Mouse (Mus musculus): ENCODE measurements at regions not wholly inside any gene's neighbourhood (a gene's known extent, or its start where the extent isn't known, plus 50 kb on each side); places are given as distances from the start of the nearest gene placed in this dataset.
A peak's percentile ranks its signal among the peaks of the same experiment; 100 is the strongest.
"Not testable (repeated sequence)": the region's sequence is repeated elsewhere in the genome, so short reads cannot be mapped to it uniquely, and the experiment has no call there.

DNA sequence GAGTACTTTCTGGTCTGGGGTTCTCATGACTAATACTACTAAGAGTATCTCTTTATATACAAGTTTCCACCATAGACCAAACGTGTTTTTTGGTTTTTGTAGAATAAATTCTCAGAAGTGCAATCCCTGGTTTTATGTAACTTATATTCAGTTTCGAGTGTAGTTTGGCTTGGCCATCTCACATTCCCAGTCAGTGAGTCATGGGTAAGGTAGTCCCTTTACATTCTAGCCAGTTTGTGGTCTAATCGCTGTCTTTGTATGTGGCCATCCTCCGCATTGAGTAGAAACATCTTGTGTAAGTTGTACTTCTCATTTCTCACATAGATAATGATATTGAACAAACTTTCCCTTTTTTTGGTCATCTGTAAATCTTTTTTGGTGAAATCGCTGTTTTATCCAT, 88.3 kb downstream of the Anxa5 start:
- DNase-seq (ENCODE audit: low spot score), result no peak

DNA sequence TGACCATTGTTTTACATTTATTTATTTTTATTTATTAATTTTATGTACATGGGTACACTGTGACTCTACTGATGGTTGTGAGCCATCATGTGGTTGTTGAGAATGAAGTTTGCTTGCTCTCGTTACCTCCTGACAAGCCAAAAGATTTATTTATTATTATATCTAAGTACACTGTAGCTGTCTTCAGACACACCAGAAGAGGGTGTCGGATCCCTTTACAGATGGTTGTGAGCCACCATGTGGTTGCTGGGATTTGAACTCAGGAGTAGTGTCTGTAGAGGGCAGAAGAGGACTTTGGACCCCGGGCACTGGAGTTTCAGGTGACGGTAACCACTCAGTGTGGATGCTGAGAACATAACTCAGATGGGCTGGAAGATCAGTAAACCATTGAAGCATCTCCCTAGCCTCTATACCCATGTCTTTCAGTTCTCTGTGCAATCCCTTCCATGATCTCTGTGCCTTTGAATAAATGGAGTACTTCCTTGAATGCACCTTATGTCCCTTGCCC, 92.2 kb downstream of the Anxa5 start:
- DNase-seq (ENCODE audit: low spot score), result no peak

DNA sequence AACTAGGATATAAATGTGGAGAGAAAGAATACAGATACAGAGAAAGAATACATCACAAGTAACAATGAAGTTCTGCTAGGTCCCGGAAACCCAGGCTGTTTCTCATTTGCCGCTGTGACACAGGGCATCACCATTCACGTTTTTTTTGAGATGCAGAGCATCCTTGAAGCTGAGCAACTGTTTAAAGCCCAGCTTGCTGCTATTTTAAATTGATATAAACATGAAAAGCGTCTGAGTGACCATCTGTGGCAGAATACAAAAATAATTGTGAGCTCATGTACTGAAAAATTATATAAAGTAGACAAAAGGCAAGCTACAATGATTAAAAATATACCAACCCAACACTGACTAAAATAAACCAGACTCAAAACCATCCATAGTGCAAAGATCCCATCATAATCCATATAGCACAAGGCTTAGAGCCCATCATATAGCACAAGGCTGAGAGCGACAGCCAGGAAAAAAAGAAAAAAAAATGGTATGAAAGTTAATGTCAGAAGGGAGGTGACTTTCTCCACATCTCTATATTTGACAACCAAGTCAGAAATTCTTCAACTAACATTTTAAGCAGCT, 94.0 kb downstream of the Anxa5 start:
- DNase-seq (ENCODE audit: low spot score), result no peak

DNA sequence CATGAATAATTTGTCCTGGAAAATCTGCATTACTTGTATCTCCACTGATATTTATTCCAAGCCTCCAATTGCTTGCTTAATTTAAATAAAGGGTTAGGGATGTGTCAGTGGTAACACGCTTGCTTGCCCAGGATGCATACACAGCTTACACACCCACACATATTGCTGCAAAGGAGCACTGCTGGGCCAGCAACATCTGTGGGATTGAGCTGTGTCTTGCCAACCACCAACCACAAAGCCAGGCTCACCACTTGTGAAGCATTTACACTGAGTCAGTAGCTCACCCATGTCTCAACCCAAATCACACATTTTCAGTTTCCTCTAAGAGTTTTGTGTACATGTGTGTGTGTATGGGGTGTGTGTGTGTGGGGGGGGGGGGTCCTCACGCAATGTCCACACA, 100.0 kb downstream of the Anxa5 start:
- no peak for DNase-seq (ENCODE audit: low spot score)

DNA sequence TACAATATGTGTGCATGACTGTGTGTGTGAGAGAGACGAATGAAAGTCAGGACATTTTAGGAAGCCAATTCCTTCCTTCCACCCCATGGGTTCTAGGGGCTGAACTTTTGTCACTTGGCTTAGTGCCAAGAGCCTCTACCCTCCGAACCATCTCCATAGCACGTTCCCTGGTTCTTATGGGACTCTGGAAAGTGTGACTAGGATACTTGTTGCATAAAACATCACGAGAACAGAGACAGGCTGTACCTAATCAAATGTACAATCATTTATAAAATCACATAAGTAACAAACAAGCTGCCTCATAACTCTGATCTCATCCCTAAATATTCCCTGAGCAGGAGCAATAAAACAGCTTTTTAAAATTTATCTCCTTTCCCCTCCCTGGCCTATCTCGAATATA, 100.8 kb downstream of the Anxa5 start:
- no peak for DNase-seq (ENCODE audit: low spot score)

DNA sequence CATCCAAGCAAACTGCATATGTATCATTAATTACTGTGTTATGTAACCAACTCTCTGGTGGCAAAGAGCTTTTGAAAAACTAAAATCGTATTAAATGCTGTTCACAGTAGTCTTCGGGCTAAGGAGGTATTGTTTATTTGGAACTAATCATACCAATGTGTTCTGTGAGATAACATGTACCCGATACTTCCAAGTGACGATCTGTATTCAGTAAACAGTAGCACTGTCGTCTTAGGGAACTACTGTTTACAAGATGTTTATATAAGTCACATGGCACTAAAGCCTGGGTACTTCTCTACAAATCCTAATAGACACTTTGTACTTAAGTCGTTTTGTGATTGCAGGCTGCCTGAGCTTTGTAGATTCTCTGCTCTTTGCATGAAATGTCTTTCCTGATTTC, 114.8 kb downstream of the Anxa5 start:
- no peak for DNase-seq (ENCODE audit: low spot score)

DNA sequence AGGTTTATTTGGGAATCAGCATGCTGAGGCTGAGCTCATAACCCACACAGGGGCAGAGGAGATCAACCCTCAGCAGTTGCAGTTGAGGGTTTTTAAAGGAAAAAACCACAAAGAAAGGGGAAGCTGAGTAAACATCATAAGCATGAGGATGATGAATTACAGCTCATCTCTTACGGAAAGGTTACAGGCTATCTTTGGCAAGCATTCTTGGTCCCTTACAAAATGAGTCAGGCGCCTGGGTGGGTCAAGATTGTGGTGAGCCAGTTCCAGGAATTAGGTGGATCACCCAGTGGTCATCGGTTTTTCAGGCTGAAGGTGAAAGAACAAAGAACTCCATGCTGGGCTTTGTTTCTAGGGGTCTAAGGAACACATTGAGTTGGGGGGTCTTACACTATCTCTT, 121.5 kb downstream of the Anxa5 start:
- not testable (repeated sequence) for DNase-seq (ENCODE audit: low spot score)

DNA sequence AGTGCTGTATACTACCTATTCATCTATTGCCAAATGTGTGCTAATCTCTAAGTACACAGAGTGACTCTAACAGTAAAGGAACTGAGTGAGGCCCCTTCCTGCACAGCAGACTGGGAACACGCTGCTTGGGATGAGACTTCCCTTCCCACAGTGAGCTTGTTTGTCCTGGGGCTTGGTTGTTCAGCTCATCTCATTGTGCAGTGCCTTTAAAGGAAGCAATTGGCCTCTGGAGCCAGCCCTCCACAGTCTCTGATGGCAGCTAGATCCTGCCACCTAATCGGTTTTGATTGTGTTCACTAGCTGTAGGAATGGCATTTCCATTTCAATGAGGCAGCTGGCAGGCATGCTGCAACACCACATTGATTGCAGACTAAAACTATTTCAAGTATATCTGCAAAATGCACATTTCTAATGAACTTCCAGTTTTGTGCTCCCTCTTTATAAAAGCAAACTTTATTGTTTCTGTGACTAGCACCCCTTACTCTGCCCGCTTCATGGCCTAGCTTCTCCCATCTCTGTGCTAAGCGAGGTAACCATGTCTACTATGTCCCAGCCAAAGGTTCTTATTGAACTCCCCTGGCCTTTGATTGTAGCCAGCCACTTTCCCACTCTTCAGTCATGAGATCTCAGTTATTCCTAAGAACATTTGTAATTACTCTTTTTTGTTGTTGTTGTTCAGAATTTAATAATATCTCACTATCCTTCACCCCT, 123.5 kb downstream of the Anxa5 start:
- peak; percentile 25 for DNase-seq (ENCODE audit: low spot score)

DNA sequence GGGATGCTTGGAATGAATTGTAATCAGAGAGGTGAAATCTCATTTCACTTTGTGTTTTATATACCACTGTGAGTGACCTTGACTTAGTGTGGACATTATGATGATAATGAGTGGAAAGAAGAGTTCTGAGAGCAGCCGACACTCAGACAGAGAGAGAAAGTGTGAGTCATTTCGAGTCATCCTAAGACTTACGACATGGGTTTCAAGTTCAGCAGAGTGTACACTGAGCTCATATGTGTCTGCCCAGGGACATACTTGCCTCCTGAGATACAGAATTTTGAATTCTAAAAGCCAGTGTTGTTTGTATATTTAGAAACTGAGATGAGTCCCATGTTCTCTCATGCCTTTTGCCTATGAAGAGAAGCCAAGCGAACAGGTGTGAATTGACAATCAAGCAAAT, 126.6 kb downstream of the Anxa5 start:
- DNase-seq (ENCODE audit: low spot score), result no peak

DNA sequence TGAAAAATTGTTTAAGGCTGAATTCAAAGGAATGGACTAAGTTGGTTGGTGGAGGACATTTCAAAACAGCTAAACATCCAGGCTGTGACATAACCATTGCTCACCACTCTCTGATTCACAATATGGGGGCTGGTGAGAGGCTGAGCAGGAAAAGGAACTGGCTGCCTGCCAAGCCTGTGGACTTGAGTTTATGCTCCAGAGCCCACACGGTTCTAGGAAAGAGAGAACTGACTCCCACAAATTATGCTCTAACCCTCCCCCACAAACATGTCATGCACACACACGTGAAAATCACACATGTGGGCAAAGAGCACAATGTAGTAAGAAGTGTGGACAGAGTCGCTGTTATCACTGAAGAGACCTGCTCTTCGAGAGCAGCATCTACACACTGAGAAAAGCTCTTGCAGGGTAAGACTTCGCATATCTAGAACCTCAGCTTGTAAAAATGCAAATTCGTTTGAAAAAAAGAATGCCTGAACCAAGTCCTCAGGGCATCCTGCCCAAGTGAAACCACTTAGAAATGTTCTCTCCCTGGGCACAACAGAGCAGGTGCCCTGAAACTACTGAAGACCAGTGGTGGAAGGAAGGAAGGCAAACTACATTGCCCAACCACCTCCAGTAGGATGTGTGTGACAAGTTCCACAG, 118.9 kb upstream of the Qrfpr start:
- DNase-seq (ENCODE audit: low spot score), result no peak

DNA sequence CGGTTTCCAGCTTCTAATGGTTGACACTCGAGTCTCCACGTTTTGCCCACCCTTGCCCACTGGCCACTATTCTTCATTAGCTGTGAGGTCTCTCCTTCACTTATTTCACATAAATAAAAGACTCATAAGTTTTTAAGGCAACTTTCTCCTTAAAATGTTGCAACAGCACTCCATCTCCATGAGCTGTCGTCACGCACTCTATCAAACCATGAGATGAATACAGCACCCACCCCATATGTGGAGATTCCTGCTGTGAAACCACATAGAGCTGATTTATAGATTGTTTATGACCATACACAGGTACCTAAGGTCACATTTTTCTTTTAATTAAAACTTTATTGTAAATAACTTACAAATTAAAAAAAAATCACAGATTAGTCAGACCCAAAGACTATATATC, 117.5 kb upstream of the Qrfpr start:
- no peak for DNase-seq (ENCODE audit: low spot score)

DNA sequence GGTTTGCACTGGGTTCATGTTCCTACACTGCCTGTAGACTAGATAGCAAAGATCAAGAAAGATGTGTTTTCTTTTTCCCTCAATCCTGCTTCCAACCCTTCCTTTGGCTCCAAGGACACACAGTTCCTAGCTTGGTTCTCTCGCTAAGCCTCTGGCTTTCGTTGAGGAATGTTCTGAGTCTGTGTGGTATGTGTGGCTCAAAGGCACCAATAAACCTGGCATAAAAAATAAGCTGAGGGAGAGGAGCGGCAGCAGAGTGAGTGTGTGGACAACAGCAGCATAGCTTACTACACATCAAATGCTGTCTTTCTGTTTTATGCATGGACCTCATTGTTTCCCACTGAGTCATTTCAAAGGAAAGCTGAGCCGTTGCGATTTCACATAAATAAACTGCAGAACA, 112.2 kb upstream of the Qrfpr start:
- DNase-seq (ENCODE audit: low spot score), result no peak

DNA sequence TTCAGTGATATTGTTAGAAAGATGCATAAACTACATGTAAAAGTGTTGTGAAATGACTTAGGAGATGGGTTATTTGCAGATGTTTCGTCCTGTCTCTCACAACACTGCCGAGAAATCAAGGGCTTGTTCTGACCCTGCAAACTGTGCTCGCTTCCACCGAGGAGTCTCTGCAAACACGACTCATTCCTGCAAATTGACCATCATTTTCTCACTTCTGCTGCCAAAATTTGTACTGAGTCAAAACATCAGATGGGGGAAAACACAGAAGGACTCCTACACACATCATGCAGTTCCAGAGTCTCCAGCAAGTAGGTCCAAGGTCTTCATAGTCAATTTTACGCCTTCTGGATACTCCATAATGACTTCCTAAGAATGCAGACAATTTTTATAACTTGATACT, 109.9 kb upstream of the Qrfpr start:
- no peak for DNase-seq (ENCODE audit: low spot score)

DNA sequence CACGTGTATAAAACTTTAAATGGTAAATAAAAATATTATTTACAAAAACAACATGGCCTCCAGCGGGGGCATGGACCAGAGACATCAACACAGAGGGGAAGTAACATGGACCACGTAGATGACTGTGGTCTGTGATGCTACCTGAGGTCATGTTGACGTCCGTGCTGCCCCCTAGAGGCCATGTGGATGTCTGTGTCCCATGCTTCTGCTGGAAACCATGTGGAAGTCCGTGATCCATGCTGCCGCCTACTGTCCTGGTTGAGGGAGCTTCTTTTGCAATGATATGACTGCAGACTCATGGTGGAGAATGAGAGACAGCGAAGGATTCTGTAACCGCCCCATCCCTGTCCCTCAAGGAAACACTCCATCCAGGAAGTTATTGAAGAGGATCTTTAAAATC, 108.5 kb upstream of the Qrfpr start:
- peak; percentile 86 for DNase-seq (ENCODE audit: low spot score)

DNA sequence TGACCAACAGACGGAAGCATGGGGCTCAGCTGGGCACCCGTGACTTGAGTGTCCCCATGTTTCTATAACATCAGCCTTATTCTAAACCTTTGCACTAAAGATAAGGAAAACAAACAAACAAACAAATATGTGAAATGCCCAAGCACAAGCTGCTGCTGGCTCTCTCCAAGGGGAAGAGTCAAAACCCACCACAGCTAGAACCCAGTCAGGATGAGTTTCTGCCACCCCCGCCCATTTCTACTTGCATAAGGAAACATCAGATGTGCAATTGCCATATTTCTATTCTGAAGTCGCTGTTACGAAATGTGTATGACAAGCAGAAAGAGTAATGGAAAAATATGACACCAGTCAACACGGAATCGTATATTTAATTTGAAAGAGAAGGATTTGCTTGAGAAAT, 107.5 kb upstream of the Qrfpr start:
- DNase-seq (ENCODE audit: low spot score), result no peak

DNA sequence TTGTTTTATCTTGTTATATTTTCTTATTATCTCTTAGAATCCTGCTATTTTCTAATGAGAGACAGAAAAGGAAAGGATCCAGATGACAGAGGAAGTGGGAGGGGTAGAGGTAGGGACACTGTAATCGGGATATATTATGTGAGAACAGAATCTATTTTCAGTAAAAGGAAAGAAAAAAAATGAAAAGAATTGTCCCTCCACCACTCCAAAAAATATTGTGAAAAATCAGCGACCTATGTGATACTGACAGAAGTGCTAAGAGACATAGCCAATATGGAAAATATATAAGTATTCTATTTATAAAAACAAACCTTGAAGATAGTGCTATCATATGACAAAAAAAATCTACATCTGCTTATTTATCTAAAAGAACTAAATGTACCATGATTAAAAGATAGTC, 106.8 kb upstream of the Qrfpr start:
- no peak for DNase-seq (ENCODE audit: low spot score)

DNA sequence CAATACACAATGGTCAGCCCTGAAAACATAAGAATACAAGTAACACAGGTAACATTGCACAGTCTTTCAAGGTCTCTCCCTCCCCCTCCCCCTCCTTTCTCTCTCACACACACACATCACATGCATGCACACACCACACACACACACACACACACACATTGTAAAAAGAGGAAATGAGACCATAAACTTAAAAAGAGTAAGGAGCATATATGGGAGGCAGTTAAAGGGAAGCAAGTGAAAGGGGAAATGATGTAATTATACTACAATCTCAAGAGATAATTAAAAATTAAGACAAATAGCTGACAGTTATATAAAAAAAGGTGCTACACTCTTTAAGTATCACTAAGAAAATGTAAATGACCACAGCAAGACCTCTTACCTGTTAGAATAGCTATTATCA, 96.5 kb upstream of the Qrfpr start:
- no peak for DNase-seq (ENCODE audit: low spot score)

DNA sequence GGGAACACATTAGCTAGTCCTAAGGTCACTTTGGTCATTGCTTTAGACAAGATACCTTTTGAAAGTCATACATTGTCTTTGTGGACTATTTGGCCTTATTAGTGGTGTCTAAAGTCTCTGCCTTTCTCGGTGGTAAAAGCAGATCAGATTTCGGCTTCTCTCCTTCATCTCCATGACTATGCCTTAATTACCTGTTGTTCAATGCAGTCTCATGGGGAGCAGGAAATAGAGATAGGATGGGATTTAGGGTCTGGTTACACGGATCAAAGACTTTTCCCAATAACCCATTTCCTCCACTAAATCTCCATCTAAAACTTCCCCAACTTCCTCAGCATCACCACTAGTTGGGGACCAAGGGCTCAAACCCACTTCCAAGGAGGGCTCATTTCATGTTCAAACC, 89.2 kb upstream of the Qrfpr start:
- DNase-seq (ENCODE audit: low spot score), result peak; percentile 16

DNA sequence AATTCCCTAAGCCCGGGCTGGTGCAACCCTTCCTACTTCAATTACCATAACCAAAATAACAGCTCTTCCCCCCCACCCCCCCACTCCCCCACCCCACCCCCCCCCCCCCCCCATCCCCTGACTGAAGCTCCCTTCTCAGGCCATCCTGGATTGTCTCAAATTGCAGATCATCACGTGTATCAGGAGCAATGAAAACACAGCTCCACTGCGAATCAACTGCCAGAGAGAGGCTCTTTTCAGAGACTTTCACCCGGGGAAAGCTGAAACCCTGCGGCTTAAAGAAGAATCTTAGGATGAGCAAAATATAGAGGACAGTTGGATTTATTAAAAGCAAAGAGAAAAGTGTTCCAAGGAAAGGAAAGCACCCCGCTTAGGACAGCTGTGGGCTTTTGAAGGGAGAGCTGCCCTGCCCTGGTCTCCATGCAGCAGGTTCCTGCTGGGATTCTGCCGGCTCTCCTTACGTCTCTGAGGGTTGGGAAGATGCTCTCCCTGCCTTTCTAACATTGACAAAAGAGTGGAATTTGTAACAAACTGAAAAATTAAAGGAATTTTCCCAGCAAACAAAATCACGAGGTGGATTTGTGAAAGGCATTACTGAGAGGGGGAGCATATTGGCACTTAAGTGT, 88.6 kb upstream of the Qrfpr start:
- peak; percentile 53 for DNase-seq (ENCODE audit: low spot score)

DNA sequence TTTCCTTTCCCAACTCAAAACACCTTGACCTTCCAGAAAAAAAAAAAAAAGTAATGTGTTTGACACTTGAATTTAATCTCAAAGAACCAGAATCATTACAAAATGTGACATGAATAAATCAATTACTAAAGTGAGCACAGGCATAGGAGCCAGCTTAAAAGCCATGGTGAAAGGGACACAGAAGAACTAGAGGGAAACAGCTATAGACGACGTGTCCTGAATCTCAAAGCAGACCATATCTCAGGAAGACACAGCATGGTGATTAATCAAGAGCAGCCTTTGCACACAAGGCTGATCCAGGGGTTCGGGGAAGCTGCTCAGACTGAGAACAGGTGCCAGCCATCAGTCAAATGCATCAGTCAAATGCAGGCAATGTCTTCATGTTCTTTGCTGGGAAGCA, 74.7 kb upstream of the Qrfpr start:
- DNase-seq (ENCODE audit: low spot score), result no peak

DNA sequence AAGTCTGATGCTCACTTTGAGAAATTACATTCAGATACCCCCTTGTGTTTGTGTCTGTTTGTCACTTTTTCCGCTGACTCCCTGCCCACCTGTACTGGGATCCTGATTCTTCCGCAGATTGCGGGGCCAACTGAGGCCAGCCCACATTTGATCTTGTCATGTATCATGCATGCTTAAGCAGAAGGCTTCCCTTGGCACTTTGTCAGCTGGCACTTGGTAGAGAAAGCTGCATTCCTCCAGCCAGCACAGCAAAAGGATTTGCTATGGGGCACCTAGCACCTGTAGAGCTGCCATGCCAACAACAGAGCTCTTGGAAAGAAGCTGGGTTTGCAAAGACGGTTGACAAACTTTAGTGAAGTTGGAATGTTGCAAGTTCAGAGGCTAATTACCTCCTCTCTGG, 69.9 kb upstream of the Qrfpr start:
- DNase-seq (ENCODE audit: low spot score), result no peak

DNA sequence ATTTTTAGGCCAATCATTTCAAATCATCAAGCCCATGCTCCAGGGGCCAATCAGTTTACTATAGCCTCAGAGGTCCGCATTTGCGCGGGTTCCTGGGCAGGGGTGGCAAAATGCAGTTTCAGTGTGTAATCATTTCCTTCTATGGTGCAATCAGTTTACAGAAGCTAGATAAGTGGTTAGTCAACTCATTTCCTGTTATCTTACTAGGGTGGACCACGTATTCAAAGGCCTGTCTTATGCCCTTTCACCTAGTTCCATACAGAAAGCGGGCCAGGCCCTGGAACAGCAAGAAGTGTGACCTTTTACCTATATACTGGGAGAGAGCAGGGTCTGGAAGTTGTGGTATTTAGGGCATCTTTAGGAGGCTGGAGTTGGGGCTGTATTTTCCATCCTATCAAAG, 62.0 kb upstream of the Qrfpr start:
- no peak for DNase-seq (ENCODE audit: low spot score)

DNA sequence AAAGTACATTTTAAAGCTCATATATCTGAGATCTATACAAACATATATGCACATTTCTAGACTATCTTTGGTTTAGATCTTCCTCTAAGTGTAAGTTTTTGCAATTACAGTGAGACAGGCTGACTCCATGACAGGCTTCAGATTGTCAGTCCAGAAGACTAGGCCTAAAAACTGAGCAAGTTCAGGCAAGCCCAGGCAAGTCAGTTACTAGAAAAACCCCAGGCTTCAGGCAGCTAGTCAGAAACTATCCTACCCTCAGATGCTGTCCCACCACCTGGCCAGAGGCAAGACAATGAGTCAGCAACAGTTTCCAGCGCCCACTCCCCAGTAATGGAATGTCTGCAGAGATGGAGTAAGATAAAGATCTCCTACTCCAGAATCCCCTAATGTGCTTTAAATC, 53.4 kb upstream of the Qrfpr start:
- DNase-seq (ENCODE audit: low spot score), result no peak
